Mouse (Mus musculus) embryonic facial prominence, embryonic 11.5 days (tissue): Measurements from ENCODE around the gene Gbp8. TPM values are rescaled to one million over a fixed set of nuclear protein-coding genes. Genes with fewer than 3 reads are reported as not detected.
"Not testable (repeated sequence)": the region's sequence is repeated elsewhere in the genome, so short reads cannot be mapped to it uniquely, and the experiment has no call there.

Experiments
- ATAC-seq: fragments of 200-750 bp; cut with Nextera tagmentation; replicated peaks from 2 replicates; pipeline ENCODE4 v1.8.0; 2017; ENCODE audit warnings: low read depth; ENCODE audit not compliant: insufficient number of reproducible peaks, low FRiP score, low TSS enrichment
- DNase-seq: peaks from one replicate; pipeline ENCODE4 v3.0.0-alpha.2; 2015; ENCODE audit warnings: low spot score
- H3K27ac ChIP-seq: fragments of 300-500 bp; sonication (generic); replicated peaks from 2 replicates; pipeline ENCODE4 v1.5.1; 2014; ENCODE audit warnings: mild to moderate bottlenecking, low read depth, low read length, control low read depth
- H3K27me3 ChIP-seq: fragments of 300-500 bp; sonication (generic); 2 replicates; pipeline ENCODE4 v1.6.1; 2014; ENCODE audit warnings: mild to moderate bottlenecking, low read length, moderate library complexity, mixed read lengths; ENCODE audit not compliant: control insufficient read depth, insufficient read depth
- H3K36me3 ChIP-seq: fragments of 300-500 bp; sonication (generic); replicated peaks from 2 replicates; pipeline ENCODE4 v1.6.1; 2014; ENCODE audit warnings: low read depth, mild to moderate bottlenecking, low read length, moderate library complexity, mixed read lengths; ENCODE audit not compliant: control insufficient read depth, insufficient read depth
- H3K4me1 ChIP-seq: fragments of 300-500 bp; sonication (generic); 2 replicates; pipeline ENCODE4 v1.6.1; 2014; ENCODE audit warnings: low read length, mixed read lengths; ENCODE audit not compliant: control insufficient read depth, insufficient read depth
- H3K4me2 ChIP-seq: fragments of 300-500 bp; sonication (generic); 2 replicates; pipeline ENCODE4 v1.6.1; 2014; ENCODE audit warnings: low read depth, mild to moderate bottlenecking, control low read depth, low read length, moderate library complexity
- H3K4me3 ChIP-seq: fragments of 300-500 bp; sonication (generic); 2 replicates; pipeline ENCODE4 v1.5.1; 2014; ENCODE audit warnings: low read depth, low read length, control low read depth
- H3K9ac ChIP-seq: fragments of 300-500 bp; sonication (generic); replicated peaks from 2 replicates; pipeline ENCODE4 v1.6.1; 2014; ENCODE audit warnings: mild to moderate bottlenecking, control low read depth, low read length
- H3K9me3 ChIP-seq: fragments of 300-500 bp; sonication (generic); replicated peaks from 2 replicates; pipeline ENCODE4 v1.6.1; 2016; ENCODE audit warnings: mild to moderate bottlenecking, low read length, inconsistent platforms, mixed read lengths; ENCODE audit not compliant: control insufficient read depth
- WGBS: fragments of 180-500 bp; shearing (Covaris S2); extraction: QIAGEN DNeasy Blood & Tissue Kit; methylation state at CpG from one replicate; pipeline ENCODE4 v1.1.7; 2014; 5-methylcytosine and 5-hydroxymethylcytosine counted together
- polyA plus RNA-seq: library from polyadenylated mRNA; unstranded; fragments of >200 nt; fragmentation: Nextera tagmentation; extraction: Ambion mirVana; gene quantifications from 2 replicates; pipeline ENCODE4 v1.2.1, GENCODE M21; 2014

Gbp8 gene
- 0.70 and 0.87 TPM in 2 replicates for polyA plus RNA-seq

DNA sequence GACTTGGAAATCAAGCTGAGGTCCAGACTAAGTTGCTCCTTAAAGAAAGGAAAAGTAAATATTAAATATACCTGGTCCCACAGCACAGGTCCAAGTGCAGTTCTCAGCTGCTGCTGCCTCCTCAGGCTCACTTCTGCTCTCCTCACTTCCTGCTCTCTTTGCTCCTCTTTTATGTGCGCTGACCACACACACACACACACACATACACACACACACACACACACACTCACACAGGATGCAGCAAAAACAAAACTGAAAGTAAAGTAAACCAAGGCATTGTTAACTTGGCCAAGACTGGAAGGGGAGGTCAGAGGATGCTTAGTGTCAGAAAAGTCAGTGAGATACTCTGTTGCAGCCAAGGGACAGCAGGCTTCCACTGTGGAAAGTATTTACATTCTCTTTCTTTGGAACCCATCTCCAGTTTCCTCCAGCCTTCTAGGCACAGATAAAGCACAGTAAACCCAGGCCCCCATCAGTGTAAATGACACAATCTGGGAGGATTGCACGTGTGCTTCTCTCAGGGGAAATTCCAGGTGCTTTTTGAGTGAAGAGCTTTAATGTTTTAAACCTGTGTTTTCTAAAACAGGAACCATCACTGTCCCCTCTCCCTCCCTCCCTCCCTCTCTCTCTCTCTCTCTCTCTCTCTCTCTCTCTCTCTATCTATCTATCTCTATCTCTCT lies at the start of gene Gbp8, which contains the start of the genes Gbp9 and Gbp4:
Gene Gbp8, minus strand, starts transcription at position 132 of the 680 bp plus-strand sequence.
Gene Gbp9, minus strand, starts transcription at position 131 of the 680 bp plus-strand sequence.
Gene Gbp4, minus strand, starts transcription at position 178 of the 680 bp plus-strand sequence.
- H3K27ac ChIP-seq, H3K36me3 ChIP-seq, ATAC-seq, H3K27me3 ChIP-seq, DNase-seq, H3K4me1 ChIP-seq, H3K4me2 ChIP-seq, H3K4me3 ChIP-seq, H3K9me3 ChIP-seq, H3K9ac ChIP-seq: not testable (repeated sequence)
- WGBS = 10% methylated on average over 2 of the region's 2 CpGs

DNA sequence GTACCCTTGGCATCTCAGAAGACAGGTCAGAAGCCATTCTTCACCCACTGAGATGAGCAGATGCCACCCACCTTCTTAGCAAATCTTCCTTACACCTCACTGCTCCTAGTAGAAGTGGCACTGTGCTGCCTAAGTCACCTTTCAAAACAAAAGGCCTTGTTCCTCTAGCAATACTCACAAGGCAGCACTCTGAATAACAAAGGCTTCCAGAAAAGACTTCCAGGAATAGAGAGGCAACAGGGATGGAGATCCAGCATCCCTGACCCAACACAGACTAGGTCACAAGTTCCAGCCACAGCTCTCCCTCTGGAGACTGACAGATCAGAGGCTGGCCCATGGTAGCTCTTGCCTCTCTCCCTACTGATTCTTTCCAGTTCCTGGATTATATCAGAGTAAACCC lies 42.1 kb upstream of the Gbp8 start:
- Histone ChIP-seq H3K9ac (no peak overlapping the region), H3K4me2 (no peak overlapping the region), H3K4me3 (no peak overlapping the region), H3K4me1 (no peaks in the 10 kb centered on the region), H3K27ac (no peak overlapping the region), H3K27me3 (no peaks in the 10 kb centered on the region), H3K36me3 (no peaks in the 10 kb centered on the region), H3K9me3 (no peaks in the 10 kb centered on the region)
- DNase-seq (no peak), ATAC-seq (no peak)

DNA sequence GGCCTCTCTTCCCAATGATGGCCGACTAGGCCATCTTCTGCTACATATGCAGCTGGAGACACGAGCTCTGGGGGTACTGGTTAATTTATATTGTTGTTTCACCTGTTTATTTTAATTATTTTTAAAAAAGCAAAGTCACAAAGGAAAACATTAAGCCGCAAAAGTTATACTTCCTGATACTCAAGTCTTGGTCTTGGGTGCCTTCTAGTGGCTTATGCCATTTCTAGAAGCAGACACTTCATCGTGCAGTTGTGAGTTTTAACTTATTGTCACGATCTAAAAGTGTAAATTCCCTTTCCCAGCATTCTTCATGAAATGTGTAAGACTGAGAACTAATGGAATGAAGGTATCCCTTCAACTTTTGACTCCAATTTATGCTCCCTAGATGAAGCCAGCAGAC lies 17.2 kb upstream of the Gbp8 start:
- Histone ChIP-seq H3K27me3 (no peaks in the 10 kb centered on the region), H3K4me3 (no peak overlapping the region), H3K9me3 (no peaks in the 10 kb centered on the region), H3K9ac (no peak overlapping the region), H3K4me1 (no peaks in the 10 kb centered on the region), H3K36me3 (no peaks in the 10 kb centered on the region), H3K27ac (no peak overlapping the region), H3K4me2 (no peak overlapping the region)
- WGBS = 85% methylated on average over 5 of the region's 5 CpGs
- DNase-seq (no peak), ATAC-seq (no peak)

DNA sequence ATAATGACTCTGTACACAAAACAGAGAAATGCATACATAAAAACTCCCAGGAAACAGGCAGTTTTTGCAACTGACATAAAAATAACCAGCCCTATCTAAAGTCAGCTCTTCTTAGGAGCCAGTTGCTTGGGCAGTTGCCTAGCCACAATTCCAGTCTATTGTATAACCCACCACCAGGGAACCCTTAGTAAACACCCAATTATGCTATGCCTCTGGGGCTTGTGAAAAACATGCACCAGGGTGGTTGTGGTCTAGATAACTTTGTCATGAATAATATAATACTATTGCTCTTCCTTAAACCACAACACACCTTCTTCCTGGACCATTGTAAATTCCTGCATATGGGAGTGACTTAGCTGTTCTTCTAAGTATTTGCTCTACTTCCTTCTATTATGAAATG lies 14.7 kb upstream of the Gbp8 start:
- H3K36me3 ChIP-seq = no peaks in the 10 kb centered on the region
- no peaks in the 10 kb centered on the region for H3K27me3 ChIP-seq
- ATAC-seq (no peak), DNase-seq (no peak)
- no peak overlapping the region for H3K4me2 ChIP-seq
- H3K27ac ChIP-seq = no peak overlapping the region
- no peaks in the 10 kb centered on the region for H3K9me3 ChIP-seq
- H3K9ac ChIP-seq = no peak overlapping the region
- H3K4me1 ChIP-seq = no peaks in the 10 kb centered on the region
- no peak overlapping the region for H3K4me3 ChIP-seq

DNA sequence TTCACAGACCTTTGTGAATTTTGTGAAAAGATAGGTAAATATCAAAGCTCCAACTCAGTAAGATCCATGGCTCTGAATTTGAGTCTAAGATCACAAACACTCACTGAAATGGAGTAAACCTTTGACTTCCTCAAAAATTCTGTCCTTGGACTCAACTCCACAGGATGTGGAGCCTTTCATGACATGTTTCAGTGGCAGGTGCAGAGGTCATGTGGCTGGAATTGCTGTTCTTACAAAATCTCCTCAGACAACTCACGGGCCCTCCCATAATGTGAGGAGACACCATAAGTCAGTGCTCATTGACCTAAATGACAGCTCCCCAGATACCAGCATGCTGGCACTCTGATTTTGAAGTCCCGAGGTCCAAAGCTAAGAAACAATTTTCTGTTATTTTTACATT lies 8.7 kb upstream of the Gbp8 start:
- ATAC-seq, H3K4me3 ChIP-seq, H3K9ac ChIP-seq, H3K4me2 ChIP-seq, H3K36me3 ChIP-seq, H3K9me3 ChIP-seq, H3K27me3 ChIP-seq, DNase-seq, H3K4me1 ChIP-seq, H3K27ac ChIP-seq: not testable (repeated sequence)
- WGBS = 75% methylated on average over 2 of the region's 2 CpGs

DNA sequence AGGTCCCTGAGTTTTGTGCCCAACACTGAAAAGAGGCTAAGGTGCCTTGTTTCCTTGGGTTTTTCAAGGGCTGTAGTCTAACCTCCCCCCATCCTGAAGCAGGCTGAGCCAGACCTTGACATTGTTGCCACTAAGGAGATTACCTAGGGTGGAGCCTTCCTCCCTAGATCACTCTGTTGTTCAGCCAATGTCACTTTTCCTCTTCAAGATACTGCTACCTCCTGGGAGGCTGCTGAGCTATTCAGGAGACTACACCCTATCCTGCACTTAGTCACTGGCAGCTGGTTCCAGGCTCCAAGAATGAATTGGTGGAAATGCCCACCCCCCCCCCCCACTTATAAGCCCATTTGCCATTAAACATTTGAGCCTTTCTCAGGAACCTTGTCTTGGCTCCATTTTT lies 7.1 kb upstream of the Gbp8 start:
- Histone ChIP-seq H3K36me3 (no peaks in the 10 kb centered on the region), H3K9me3 (no peaks in the 10 kb centered on the region), H3K4me2 (no peak overlapping the region), H3K4me3 (no peak overlapping the region), H3K4me1 (no peaks in the 10 kb centered on the region), H3K27me3 (no peaks in the 10 kb centered on the region), H3K9ac (no peak overlapping the region), H3K27ac (no peak overlapping the region)
- ATAC-seq (no peak), DNase-seq (no peak)

DNA sequence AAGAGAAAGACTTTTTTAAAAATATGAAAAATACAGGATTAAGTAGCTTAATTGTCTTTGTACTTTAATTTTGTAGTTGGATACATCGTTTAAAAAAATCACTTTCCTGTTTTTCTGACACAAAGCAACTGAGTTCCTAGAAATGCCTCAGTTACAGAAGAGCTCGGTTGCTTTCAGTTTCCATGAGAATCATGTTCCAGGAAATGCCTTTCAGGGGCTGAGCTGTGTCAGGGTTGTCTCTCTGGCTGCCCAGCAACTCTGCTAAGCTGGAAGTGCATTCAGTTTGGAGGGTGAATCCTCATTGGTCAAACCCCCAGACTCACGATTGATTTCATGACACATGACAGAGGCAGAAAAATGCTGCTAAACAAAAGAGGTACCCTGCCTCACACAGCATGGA lies 6.4 kb upstream of the Gbp8 start:
- not testable (repeated sequence) for ATAC-seq, H3K4me1 ChIP-seq, H3K9me3 ChIP-seq, H3K4me3 ChIP-seq, H3K36me3 ChIP-seq, H3K4me2 ChIP-seq, H3K27ac ChIP-seq, H3K27me3 ChIP-seq, H3K9ac ChIP-seq, DNase-seq
- WGBS = 42% methylated on average over 3 of the region's 3 CpGs

DNA sequence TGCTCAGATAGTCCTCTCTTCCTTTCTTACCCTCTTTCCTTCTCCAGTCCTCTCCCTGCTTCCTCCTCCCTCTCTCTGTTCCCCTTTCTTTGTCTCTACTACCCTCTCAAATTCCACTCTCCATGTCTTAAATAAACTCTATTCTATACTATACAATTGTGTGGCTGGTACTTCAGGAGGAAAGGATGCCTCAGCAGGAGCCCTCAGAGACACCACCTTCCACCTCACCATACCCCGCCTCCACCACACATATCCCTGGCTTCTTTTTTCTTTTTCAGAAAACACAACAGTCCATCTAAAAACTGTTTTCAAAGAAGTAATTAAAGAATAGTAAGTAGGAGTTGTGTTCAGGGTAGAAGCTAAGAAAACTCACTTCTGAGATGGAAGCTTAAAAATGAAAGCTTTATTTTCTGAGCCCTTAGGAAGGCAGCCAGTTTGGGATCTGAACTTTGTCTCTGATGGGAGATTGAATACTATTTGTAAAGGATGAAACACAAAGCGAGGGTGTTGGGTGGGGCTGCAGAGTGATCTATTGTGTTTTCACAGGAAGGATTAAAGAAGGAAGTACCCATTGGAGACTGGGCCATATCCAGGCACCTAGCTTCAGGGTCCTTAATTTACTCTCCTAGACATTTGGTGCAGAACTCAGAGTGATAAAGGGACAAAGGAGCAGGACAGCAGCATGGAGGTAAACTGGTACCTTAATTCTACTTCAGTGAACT lies 910 bp upstream of the Gbp8 start:
- DNase-seq, H3K4me2 ChIP-seq, ATAC-seq, H3K9ac ChIP-seq, H3K4me3 ChIP-seq, H3K36me3 ChIP-seq, H3K9me3 ChIP-seq, H3K4me1 ChIP-seq, H3K27ac ChIP-seq, H3K27me3 ChIP-seq: not testable (repeated sequence)
- 56% methylated on average over 2 of the region's 2 CpGs for WGBS
